Mouse (Mus musculus) spleen, adult 18-20 months (tissue): ENCODE data around the gene Cdc7.

Experiments used
- DNase-seq, 2 experiments: peaks; one replicate each; pipeline ENCODE4 v3.0.0; 2022; ENCODE audit warnings: mixed read lengths in 2 of 2

Cdc7 gene

DNA sequence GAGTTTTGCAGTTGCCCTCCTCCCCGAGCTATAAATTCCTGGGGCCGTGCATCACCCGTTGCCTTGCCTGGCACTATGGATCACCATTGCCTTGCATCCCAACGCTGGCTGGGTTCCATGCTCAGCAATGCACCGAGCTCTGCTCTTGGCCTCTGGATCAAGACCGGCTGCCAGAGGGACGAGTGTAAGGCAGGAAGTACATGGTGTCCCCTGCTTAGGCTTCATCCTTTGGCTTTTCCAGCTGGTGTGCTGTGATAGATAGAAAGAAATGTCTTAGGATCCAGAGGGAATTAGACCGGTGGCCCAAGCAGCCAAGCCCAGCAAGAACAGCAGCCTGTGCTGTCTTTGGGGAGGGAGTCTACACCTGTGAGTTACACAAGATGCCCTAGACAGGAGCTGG, 61.7 kb downstream of the Cdc7 start:
- DNase-seq, result no peak

DNA sequence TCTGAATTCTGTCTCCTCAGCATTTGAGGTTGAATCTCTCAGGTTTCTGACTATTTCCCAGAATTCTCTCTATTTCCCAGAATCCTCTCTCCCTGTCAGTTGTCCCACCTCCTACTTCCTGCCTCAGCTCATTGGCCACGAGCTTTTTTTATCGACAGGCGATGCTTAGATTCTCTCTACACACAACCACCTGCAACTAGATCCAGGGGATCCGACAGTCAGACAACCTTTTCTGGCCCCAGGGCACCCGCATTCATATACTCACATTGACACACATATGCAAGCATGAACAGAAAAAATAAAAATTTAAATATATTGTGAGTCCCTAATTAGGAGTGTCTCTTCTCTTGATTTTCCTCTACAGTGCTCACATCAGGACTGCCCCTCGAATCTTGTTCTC, 63.5 kb downstream of the Cdc7 start:
- DNase-seq, result no peak

DNA sequence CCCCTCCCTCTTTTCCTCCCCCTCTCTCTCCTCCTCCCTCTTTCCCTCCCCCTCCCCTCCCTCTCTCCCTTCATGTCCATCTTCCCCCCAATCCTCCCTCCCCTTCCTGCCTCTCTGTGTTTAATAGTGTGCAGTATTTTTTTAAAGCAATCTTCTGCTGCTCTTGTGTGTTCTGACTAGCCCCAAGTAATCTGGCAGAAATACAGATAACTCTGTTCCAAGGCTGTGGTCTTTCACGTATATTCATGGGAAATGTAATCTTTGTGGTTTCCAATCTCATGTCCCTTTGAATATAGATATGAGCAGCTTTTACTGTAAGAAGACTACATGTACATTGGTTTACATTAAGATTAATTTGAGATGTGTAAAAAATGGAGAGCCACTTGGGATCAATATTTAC, 64.4 kb downstream of the Cdc7 start:
- DNase-seq, result no peak

DNA sequence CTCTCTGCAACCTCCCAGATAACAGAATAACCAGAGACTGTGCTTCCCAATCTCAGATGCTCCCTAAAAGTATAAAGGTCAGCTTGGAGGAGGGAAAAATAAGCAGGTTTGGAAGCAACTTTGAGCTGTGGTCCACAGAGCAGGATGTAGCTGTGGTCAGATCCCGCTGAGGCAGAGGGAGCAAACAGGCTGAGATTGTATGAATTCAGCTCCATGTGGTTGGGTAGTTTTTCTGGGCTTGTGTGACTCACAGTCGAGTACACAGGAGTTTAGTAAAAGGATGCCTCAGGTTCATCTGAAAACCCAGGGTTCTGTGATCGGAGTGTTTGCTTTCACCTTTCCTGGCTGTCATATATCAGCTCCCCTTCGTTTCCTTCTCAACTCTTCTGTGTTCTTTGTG, 65.7 kb downstream of the Cdc7 start:
- no peak for DNase-seq

DNA sequence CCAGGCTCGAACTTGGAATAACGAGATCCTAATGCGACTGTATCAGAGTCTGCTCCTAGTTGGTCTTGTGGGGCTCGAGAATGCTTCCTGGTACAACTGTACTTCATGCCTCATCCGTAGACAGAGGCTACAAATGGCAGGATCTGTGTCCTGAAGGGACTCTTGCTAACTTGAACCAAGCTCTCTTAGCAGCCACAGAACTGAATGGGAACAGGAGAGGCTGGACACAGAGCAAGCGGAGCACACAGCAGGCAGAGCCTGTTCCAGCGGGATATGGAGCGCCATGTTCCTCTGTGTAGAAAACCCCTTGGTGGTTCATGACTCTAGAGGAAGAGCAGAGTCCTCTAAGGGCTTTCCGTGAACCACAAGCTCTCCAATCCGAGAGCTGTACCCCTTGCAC, 66.7 kb downstream of the Cdc7 start:
- no peak for DNase-seq
